Mouse (Mus musculus): ENCODE measurements around the gene Sdccag8. TPM values are rescaled to one million over a fixed set of nuclear protein-coding genes. Genes with fewer than 3 reads are reported as not detected.

Sdccag8 gene
- total RNA-seq, 2 experiments from 2014 or later: 5.0 to 6.8 TPM

DNA sequence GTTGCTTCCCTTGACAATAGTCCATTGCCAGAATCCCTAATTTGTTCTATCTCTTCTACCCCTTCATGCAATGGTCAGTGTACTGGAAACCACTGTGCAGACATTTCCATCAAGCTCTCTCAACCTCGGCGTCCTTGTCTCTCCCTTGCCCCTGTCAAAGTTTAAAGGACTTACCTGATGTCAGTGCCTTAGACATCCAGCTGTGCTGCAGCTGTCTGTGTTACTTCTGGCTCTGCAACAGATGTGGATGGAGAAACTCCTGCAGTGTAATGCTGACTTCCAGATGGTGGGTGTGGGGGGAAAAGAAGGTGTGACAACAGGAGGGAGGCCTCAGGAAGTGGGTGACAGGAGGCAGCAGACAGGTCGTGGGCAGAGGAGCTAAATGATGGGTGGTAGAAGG is 57.5 kb downstream of the Sdccag8 start:
- ATAC-seq (replicated peaks; ENCODE audit: low FRiP score, poor library complexity, severe bottlenecking): no peak

- no peak for ATAC-seq (replicated peaks; ENCODE audit: low FRiP score, poor library complexity, severe bottlenecking)
Observed at GRCm38 (mm10) chr1:176873463-176873862, 59.0 kb downstream of the Sdccag8 start.

DNA sequence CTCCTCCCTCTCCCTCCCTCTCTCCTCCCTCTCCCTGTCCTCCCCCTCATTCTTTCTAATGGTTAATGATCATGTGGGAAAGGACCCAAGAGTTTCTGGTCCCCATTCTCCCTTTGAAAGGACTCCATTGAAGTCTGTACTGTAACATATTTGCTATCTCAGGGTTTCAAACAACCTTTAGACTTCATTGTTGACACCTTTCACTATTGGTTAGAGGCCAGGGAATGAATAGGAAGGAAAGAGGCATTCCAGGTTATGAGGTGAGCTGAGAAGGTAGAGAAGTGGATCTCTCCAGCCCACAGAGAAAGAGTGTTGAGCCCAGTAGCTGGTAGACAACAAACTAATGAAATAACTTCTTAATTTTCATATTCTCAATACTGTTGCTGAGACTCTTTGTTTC is 59.7 kb downstream of the Sdccag8 start:
- ATAC-seq (replicated peaks; ENCODE audit: low FRiP score, poor library complexity, severe bottlenecking): no peak

- peak; percentile 65; the same call in 1 of the 2 replicates for ATAC-seq (replicated peaks; ENCODE audit: low FRiP score, poor library complexity, severe bottlenecking)
Observed at GRCm38 (mm10) chr1:176877756-176878155, 63.3 kb downstream of the Sdccag8 start.

GRCm38 (mm10) chr1:176879005-176879404 is 64.5 kb downstream of the Sdccag8 start:
- ATAC-seq (replicated peaks; ENCODE audit: low FRiP score, poor library complexity, severe bottlenecking): no peak

DNA sequence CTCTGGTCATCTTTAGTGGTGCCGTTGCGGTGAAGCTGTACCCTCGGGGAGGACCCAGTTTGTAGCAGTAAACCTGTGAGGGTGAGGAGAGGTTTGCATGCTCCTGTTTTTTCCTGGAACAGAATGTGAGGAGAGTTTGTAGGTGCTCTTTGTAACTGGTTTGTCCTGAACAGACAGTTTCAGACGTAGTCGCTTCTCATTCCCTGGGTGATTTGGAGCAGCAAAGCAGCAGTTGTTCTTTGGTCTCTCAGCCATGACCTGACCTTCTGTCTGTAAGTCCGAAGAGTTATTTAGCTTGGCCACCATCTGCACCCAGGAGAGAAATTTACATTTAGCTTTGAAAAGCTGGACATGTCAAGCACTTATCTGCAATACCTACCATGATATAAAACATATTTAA is 65.2 kb downstream of the Sdccag8 start:
- ATAC-seq (replicated peaks; ENCODE audit: low FRiP score, poor library complexity, severe bottlenecking): no peak

- ATAC-seq (replicated peaks; ENCODE audit: low FRiP score, poor library complexity, severe bottlenecking): no peak
Observed at GRCm38 (mm10) chr1:176880101-176880500, 65.6 kb downstream of the Sdccag8 start.

DNA sequence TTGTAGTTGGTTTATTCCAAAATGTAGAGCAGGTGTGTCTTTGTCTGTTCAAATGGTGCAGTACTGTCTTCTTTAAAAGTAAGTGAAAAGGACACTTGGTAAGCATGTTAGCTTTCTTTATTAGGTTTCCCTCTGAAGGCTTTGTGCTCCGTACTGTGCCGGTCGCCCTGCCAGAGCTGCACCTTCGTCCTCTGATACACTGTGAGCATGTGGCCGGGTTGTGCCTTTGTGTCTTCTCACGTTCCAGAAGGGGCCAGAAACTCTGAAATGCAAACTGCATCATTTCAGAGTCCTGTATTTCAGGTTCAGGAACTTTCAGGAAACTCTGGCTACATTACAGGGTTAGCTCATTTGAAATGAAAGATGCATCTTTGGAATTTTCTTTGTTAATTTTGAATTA is 66.5 kb downstream of the Sdccag8 start:
- ATAC-seq (replicated peaks; ENCODE audit: low FRiP score, poor library complexity, severe bottlenecking): no peak

GRCm38 (mm10) chr1:176885207-176885933 is 70.9 kb downstream of the Sdccag8 start:
- no peak for ATAC-seq (replicated peaks; ENCODE audit: low FRiP score, poor library complexity, severe bottlenecking)

DNA sequence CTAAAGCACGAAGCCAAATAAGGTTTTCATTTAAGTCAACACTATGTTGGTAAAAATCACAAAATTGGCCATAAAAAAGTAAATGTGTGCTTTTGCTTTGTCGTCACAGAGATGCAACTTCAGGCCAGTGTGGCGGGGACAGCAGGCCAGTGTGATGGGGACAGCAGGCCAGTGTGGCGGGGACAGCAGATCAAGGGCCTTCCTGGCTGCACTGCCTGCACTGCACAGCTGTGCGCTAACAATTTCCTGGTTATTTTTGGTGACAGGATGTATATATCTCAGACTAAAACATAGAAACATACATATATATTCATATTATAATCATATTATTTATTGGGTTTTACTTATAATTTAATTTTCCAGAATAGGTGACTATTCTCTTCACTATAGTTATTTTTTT is 71.5 kb downstream of the Sdccag8 start:
- ATAC-seq (replicated peaks; ENCODE audit: low FRiP score, poor library complexity, severe bottlenecking): no peak

GRCm38 (mm10) chr1:176903741-176904140 is 89.3 kb downstream of the Sdccag8 start:
- no peak for ATAC-seq (replicated peaks; ENCODE audit: low FRiP score, poor library complexity, severe bottlenecking)

- no peak for ATAC-seq (replicated peaks; ENCODE audit: low FRiP score, poor library complexity, severe bottlenecking)
Observed at GRCm38 (mm10) chr1:176915946-176916345, 101.5 kb downstream of the Sdccag8 start.

DNA sequence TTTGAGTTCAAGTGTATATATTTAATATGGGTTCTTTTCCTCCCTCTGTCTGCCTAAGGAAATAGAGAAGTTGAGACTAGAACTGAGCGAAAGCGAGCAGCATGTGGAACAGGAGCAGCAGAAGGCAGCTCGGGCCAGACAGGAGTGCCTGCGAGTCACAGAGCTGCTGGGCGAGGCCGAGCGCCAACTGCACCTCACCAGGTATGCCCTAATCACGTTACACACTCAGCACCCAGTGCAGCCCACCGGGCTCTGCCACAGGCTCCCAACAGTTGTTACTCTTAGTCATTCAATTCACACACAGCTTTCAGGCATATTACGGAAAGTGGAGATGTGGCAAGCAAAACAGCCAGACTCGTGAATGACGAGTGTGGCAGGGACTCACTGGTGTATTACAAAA is 105.0 kb downstream of the Sdccag8 start:
- ATAC-seq (replicated peaks; ENCODE audit: low FRiP score, poor library complexity, severe bottlenecking): no peak

DNA sequence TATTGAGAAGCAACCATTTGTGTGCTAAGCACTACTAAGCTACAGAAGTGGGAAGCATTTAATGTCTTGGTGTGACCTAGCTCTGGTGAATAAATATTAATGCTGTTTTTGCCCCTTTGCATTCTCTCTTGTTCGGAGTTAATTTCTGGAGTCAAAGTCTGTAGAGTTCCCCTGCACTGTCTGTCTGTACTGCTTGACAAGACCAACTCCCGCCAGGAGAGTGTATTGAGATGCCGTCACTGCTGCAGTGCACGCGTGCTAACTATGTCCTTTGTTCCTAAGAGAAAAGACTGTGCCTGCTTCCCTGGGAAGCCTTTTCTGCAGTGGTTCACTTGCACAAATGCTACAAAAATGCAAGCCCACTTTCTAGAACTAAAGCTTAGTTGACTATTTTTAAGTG is 108.4 kb downstream of the Sdccag8 start:
- no peak for ATAC-seq (replicated peaks; ENCODE audit: low FRiP score, poor library complexity, severe bottlenecking)

- ATAC-seq (replicated peaks; ENCODE audit: low FRiP score, poor library complexity, severe bottlenecking): no peak
Observed at GRCm38 (mm10) chr1:176926009-176926408, 111.5 kb downstream of the Sdccag8 start.

GRCm38 (mm10) chr1:176927312-176927711 is 112.9 kb downstream of the Sdccag8 start:
- no peak for ATAC-seq (replicated peaks; ENCODE audit: low FRiP score, poor library complexity, severe bottlenecking)

GRCm38 (mm10) chr1:176929710-176930109 is 115.2 kb downstream of the Sdccag8 start:
- no peak for ATAC-seq (replicated peaks; ENCODE audit: low FRiP score, poor library complexity, severe bottlenecking)

DNA sequence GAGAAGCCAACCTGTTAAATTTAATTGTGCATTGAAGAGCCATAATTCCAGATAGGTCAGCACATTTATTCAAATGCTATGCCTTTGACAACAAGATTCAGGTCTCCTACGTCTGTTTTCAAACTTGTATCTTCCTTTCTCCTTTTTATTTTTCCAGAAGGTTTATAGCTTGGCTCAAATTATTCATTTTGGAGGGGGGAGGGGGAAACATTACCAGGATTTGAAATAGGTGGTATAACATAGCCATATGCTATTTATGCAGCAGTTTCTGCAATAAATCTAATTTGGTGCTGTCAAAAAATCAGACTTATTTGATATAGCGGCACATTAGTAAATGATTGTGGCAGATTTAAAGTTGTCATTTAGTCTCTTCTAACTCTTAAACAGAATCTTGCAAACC is 116.1 kb downstream of the Sdccag8 start:
- ATAC-seq (replicated peaks; ENCODE audit: low FRiP score, poor library complexity, severe bottlenecking): no peak

DNA sequence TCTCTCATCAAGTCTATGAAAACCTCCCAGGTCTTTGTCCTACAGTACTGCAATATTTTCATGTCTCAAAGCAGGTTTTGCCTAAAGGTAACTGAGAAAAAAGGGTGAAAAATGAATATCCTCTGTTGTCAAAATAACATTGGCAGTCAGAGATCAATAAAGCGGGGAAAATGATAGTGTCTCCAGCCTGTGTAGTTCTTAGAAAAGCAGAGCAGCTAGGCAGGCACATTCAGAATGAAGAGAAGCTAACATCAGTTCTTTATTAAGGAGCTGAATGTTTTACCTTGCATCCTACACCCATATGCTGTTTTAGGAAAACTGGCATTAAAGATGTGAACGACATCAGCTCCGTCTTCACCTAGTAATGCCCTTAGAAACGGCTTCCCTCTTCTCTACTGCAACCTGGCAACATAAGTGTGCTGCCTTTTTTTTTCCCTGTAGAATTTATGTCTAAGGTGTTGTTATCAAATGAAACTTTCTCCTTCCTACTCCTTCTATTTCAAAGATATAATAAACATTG is 116.6 kb downstream of the Sdccag8 start:
- ATAC-seq (replicated peaks; ENCODE audit: low FRiP score, poor library complexity, severe bottlenecking): no peak

DNA sequence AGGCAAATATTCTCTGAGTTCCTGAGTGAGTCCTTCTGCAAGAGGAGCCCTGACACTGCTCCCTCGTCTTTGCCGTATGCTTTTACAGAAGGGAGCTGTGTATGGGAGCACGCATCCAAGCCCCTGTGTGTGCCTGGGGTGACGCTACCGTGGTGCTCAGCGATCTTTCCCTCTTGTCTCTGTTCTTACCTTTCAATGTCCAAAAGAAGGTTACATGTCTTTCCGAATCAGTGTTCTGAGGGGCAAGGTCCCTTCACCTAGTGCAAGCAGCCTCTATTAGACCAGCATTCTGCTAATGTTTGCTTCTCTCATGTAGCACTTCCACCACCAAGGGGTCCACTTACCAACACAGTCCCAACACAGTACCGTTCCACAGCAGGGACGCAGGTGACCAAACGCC is 117.1 kb downstream of the Sdccag8 start:
- no peak for ATAC-seq (replicated peaks; ENCODE audit: low FRiP score, poor library complexity, severe bottlenecking)

- ATAC-seq (replicated peaks; ENCODE audit: low FRiP score, poor library complexity, severe bottlenecking): no peak
Observed at GRCm38 (mm10) chr1:176932320-176932950, 118.0 kb downstream of the Sdccag8 start.

Data from erythroblast, adult 5-6 weeks (primary cell).